Mouse (Mus musculus) neural tube, embryonic 13.5 days (tissue): Measurements from ENCODE around the gene Arrdc1. TPM values are rescaled to one million over a fixed set of nuclear protein-coding genes. Genes with fewer than 3 reads are reported as not detected.

Source experiments
- ATAC-seq: fragments of 200-750 bp; cut with Nextera tagmentation; 2 replicates; pipeline ENCODE4 v1.8.0; 2017; ENCODE audit warnings: low read depth, mild to moderate bottlenecking, moderate TSS enrichment, moderate library complexity
- H3K27ac ChIP-seq: fragments of 300-500 bp; sonication (generic); replicated peaks from 2 replicates; pipeline ENCODE4 v1.5.1; 2015; ENCODE audit warnings: moderate library complexity, mild to moderate bottlenecking, inconsistent platforms
- H3K27me3 ChIP-seq: fragments of 300-500 bp; sonication (generic); 2 replicates; pipeline ENCODE4 v1.6.1; 2015; ENCODE audit warnings: mild to moderate bottlenecking, inconsistent platforms
- H3K36me3 ChIP-seq: fragments of 300-500 bp; sonication (generic); 2 replicates; pipeline ENCODE4 v1.6.1; 2015; ENCODE audit warnings: mild to moderate bottlenecking, inconsistent platforms
- H3K4me1 ChIP-seq: fragments of 300-500 bp; sonication (generic); replicated peaks from 2 replicates; pipeline ENCODE4 v1.6.1; 2015; ENCODE audit warnings: inconsistent platforms
- H3K4me2 ChIP-seq: fragments of 300-500 bp; sonication (generic); 2 replicates; pipeline ENCODE4 v1.6.1; 2015; ENCODE audit warnings: inconsistent platforms, mild to moderate bottlenecking, moderate library complexity
- H3K4me3 ChIP-seq: fragments of 300-500 bp; sonication (generic); 2 replicates; pipeline ENCODE4 v1.5.1; 2015; ENCODE audit warnings: mild to moderate bottlenecking, inconsistent platforms
- H3K9ac ChIP-seq: fragments of 300-500 bp; sonication (generic); 2 replicates; pipeline ENCODE4 v1.6.1; 2015; ENCODE audit warnings: moderate library complexity, mild to moderate bottlenecking, inconsistent platforms
- H3K9me3 ChIP-seq: fragments of 300-500 bp; sonication (generic); 2 replicates; pipeline ENCODE4 v1.6.1; 2016; ENCODE audit warnings: inconsistent platforms
- WGBS: fragments of 180-500 bp; shearing (Covaris S2); methylation state at CpG from one replicate; pipeline ENCODE4 v1.1.7; 2015; 5-methylcytosine and 5-hydroxymethylcytosine counted together
- microRNA-seq: library from miRNA; unstranded; fragments of <30 nt; microRNA quantifications from one replicate; pipeline ENCODE4, GENCODE M21; 2016
- polyA plus RNA-seq: library from polyadenylated mRNA; unstranded; fragments of >200 nt; fragmentation: Nextera tagmentation; extraction: Ambion mirVana; gene quantifications from 2 replicates; pipeline ENCODE4 v1.2.1, GENCODE M21; 2015

Gene Arrdc1
- polyA plus RNA-seq, 1 experiment from 2014 or later = 26.4 TPM

- Histone ChIP-seq H3K4me3 (no peak overlapping the region), H3K9ac (no peak overlapping the region), H3K36me3 (no peaks in the 10 kb centered on the region), H3K4me2 (no peak overlapping the region), H3K27me3 (no peaks in the 10 kb centered on the region), H3K27ac (no peak overlapping the region), H3K4me1 (peaks cover 7% of the 10 kb centered on the region), H3K9me3 (no peaks in the 10 kb centered on the region)
- no peak for ATAC-seq
- WGBS = 94% methylated on average over 5 of the region's 5 CpGs
These were observed 42.7 kb downstream of the Arrdc1 start for GRCm38 (mm10) chr2:24892318-24892717.

GRCm38 (mm10) chr2:24890541-24891447 lies 44.3 kb downstream of the Arrdc1 start:
- H3K36me3 ChIP-seq = peaks cover 10% of the 10 kb centered on the region
- H3K9ac ChIP-seq = no peak overlapping the region
- no peaks in the 10 kb centered on the region for H3K27me3 ChIP-seq
- ATAC-seq = no peak
- peaks cover 6% of the 10 kb centered on the region; the same call in 1 of the 2 replicates for H3K4me1 ChIP-seq
- no peak overlapping the region for H3K4me2 ChIP-seq
- H3K4me3 ChIP-seq = no peak overlapping the region
- 63% methylated on average over 6 of the region's 6 CpGs for whole genome bisulfite sequencing
- no peak overlapping the region for H3K27ac ChIP-seq
- H3K9me3 ChIP-seq = no peaks in the 10 kb centered on the region

- 87% methylated on average over 5 of the region's 5 CpGs for WGBS
- no peak overlapping the region for H3K9ac ChIP-seq
- H3K27me3 ChIP-seq = no peaks in the 10 kb centered on the region
- ATAC-seq = no peak
- no peak overlapping the region for H3K27ac ChIP-seq
- peaks cover 22% of the 10 kb centered on the region for H3K36me3 ChIP-seq
- no peak overlapping the region for H3K4me3 ChIP-seq
- no peak overlapping the region for H3K4me2 ChIP-seq
- no peaks in the 10 kb centered on the region for H3K9me3 ChIP-seq
- H3K4me1 ChIP-seq = no peaks in the 10 kb centered on the region
These were observed 46.2 kb downstream of the Arrdc1 start for GRCm38 (mm10) chr2:24888895-24889294.

GRCm38 (mm10) chr2:24880686-24881085 lies 54.4 kb downstream of the Arrdc1 start:
- Histone ChIP-seq H3K9ac (no peak overlapping the region), H3K9me3 (no peaks in the 10 kb centered on the region), H3K4me1 (no peaks in the 10 kb centered on the region), H3K36me3 (peaks cover 63% of the 10 kb centered on the region), H3K4me3 (no peak overlapping the region), H3K4me2 (no peak overlapping the region), H3K27me3 (no peaks in the 10 kb centered on the region), H3K27ac (no peak overlapping the region)
- 93% methylated on average over 2 of the region's 2 CpGs for WGBS
- ATAC-seq = no peak

Small RNA genes within 50 kb of the gene (microRNA-seq; reads per million reads assigned to microRNA genes)
- gene Gm22875 = not detected

Other genes with a start within 250 kb of the Arrdc1 start
- gene Cacna1b, start 172.1 kb downstream of the Arrdc1 start, polyA plus RNA-seq = 8.4 and 8.9 TPM in 2 replicates
- gene Ehmt1, start 15.6 kb downstream of the Arrdc1 start, polyA plus RNA-seq = 96.0 and 110 TPM in 2 replicates
- gene Zmynd19, start 14.5 kb upstream of the Arrdc1 start, polyA plus RNA-seq = 18.3 and 18.5 TPM in 2 replicates
- gene Dph7, start 27.1 kb upstream of the Arrdc1 start, polyA plus RNA-seq = 32.7 and 33.6 TPM in 2 replicates
- 193 and 222 TPM in 2 replicates for gene Mrpl41, start 39.8 kb upstream of the Arrdc1 start, polyA plus RNA-seq
- 2.6 and 4.3 TPM in 2 replicates for gene Pnpla7, start 40.8 kb upstream of the Arrdc1 start, polyA plus RNA-seq
- 125 and 134 TPM in 2 replicates for gene Nsmf, start 119.1 kb upstream of the Arrdc1 start, polyA plus RNA-seq
- gene Entpd8, start 145.1 kb upstream of the Arrdc1 start, polyA plus RNA-seq = not detected in 2 replicates
- gene Noxa1, start 159.9 kb upstream of the Arrdc1 start, polyA plus RNA-seq = not detected in 2 replicates
- 25.5 and 27.9 TPM in 2 replicates for gene Nrarp, start 245.5 kb upstream of the Arrdc1 start, polyA plus RNA-seq